Mouse (Mus musculus) cerebellum, adult 2 months (tissue): ENCODE data around the gene Popdc2.

ENCODE experiments used
- CTCF ChIP-seq: fragments of 200-500 bp; IDR thresholded peaks from 2 replicates; pipeline ENCODE4 v1.5.1; 2011; ENCODE audit warnings: low read depth, mild to moderate bottlenecking, control low read depth, low read length, moderate library complexity, borderline replicate concordance; ENCODE audit not compliant: insufficient read depth
- POLR2A ChIP-seq: fragments of 200-500 bp; IDR thresholded peaks from 2 replicates; pipeline ENCODE4 v1.6.1; 2011; ENCODE audit warnings: low read length, control low read depth, borderline replicate concordance; ENCODE audit not compliant: insufficient read depth

DNA sequence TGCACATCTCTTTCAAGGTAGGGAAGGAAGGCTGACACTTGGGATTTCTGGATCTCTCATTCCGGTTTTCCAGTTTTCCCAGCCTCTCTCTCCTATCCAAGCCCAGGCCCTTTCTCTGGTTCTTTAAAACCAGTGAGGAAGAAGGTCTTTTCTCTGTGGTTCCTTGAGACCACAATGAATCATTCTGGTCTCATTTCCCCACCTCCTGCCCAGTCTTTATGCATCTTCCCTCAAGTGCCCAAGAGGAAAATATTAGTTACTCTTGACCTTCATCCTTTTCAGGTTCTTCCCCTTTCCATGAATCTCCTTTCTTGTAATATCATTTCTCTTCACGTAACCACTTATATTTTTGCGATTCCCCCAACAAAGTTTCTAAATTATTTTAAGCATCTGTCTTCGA is 23.7 kb downstream of the Popdc2 start:
- TF ChIP-seq CTCF (no peak), POLR2A (no peak)
